Comparison of ENCODE assay signal across 9 mouse cellular contexts in the genomic region with DNA sequence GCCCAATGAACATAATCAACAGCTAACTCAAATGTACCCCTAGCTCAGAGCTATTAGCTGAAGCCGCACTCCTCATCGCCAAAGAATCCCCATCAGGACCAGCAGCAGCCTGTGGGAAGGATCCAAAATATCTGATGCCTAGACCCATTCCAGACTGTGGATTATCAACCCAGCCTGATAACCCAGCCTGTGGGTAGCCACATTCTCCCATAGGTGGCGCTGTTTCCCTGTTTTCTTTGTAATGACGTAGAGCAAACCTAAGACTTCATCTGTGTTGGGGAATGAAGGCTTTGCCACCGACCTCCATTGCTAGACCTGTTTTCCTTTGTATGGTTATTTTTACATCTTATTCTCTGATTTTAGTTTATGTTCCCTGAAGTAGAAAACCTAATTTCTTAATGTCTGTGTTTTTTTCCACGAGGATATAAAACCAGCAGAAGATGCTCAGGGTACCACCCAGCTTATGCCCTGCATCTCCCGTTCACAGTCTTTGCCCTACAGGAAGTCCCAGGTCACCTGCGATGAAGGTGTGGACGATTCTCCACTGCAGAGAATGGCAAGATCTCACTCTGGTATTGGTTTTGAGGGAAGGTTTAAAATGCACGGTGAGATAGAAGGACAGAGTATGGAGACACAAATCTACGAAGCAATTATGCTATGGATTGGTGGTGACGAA. TPM values are rescaled to one million over a fixed set of nuclear protein-coding genes. Genes with fewer than 3 reads are reported as not detected.
DNase-seq lines count a peak whose midpoint lies in the region; ATAC-seq lines count a peak whose summit lies in the region.
"Had no signal": no experiment of that assay in that cellular context is flagged by ENCODE, and none has a peak within 500 bp of the region (broad histone marks: within the 10 kb centered on the region; RNA-seq: fewer than 3 reads in every experiment).

No protein-coding gene starts in this region.

- no peak overlapping the region for H3K9ac ChIP-seq in forebrain, embryonic 11.5 days (ENCODE audit: low read length)
- no peak overlapping the region for H3K9ac ChIP-seq in hindbrain, embryonic 14.5 days
- H3K9ac ChIP-seq in midbrain, embryonic 11.5 days (ENCODE audit: low read length): no peak overlapping the region

- peak; percentile 49 for DNase-seq in kidney, adult 18-20 months
- no peak for DNase-seq in kidney, adult 11 months
- peak; percentile 66 for DNase-seq in c-Kit-positive CD71-positive TER-119-negative erythroid progenitor cells, embryonic 14.5 days (ENCODE audit: low read depth)
- DNase-seq in forebrain, embryonic 11.5 days (ENCODE audit: low spot score): peak; percentile 82
- peak; percentile 95 for DNase-seq in hindbrain, embryonic 14.5 days (ENCODE audit: low spot score)
- DNase-seq in left cerebral cortex, postnatal 14 days (ENCODE audit: low spot score in 2 of 2): peak; percentile 77 to 82
- peak; percentile 97 for DNase-seq in midbrain, embryonic 11.5 days (ENCODE audit: low spot score, missing footprints)
- DNase-seq in spleen, postnatal 10 days (ENCODE audit: low spot score in 2 of 2): peak; percentile 31 to 72

- no peaks in the 10 kb centered on the region for H3K27me3 ChIP-seq in forebrain, embryonic 11.5 days (ENCODE audit: control insufficient read depth, insufficient read depth, low read length)
- H3K27me3 ChIP-seq in hindbrain, embryonic 14.5 days (ENCODE audit: control insufficient read depth, insufficient read depth, low read length): no peaks in the 10 kb centered on the region
- no peaks in the 10 kb centered on the region for H3K27me3 ChIP-seq in midbrain, embryonic 11.5 days (ENCODE audit: control insufficient read depth, insufficient read depth, low read length)
- H3K27me3 ChIP-seq: megakaryocyte, embryonic 14.5 days had no signal

- no peak overlapping the region for H3K4me2 ChIP-seq in forebrain, embryonic 11.5 days (ENCODE audit: low read depth, low read length, severe bottlenecking)
- H3K4me2 ChIP-seq in hindbrain, embryonic 14.5 days (replicated peaks): peak overlapping the region; percentile 33
- H3K4me2 ChIP-seq in midbrain, embryonic 11.5 days: no peak overlapping the region

- no peaks in the 10 kb centered on the region for H3K36me3 ChIP-seq in forebrain, embryonic 11.5 days (ENCODE audit: control insufficient read depth, insufficient read depth, low read length)
- H3K36me3 ChIP-seq in hindbrain, embryonic 14.5 days (replicated peaks; ENCODE audit: control insufficient read depth, insufficient read depth): no peaks in the 10 kb centered on the region
- H3K36me3 ChIP-seq in midbrain, embryonic 11.5 days (ENCODE audit: control insufficient read depth, insufficient read depth, low read length): no peaks in the 10 kb centered on the region

- no peak overlapping the region for H3K4me3 ChIP-seq in forebrain, embryonic 11.5 days (ENCODE audit: low read depth, low read length)
- no peak overlapping the region for H3K4me3 ChIP-seq in hindbrain, embryonic 14.5 days (replicated peaks; ENCODE audit: low read length)
- H3K4me3 ChIP-seq in midbrain, embryonic 11.5 days (ENCODE audit: low read depth, low read length): no peak overlapping the region
- H3K4me3 ChIP-seq: megakaryocyte, embryonic 14.5 days had no signal

- 37% methylated on average over 12 of the region's 12 CpGs for WGBS in forebrain, embryonic 11.5 days
- WGBS in hindbrain, embryonic 14.5 days: 36% methylated on average over 12 of the region's 12 CpGs
- 39% methylated on average over 12 of the region's 12 CpGs for WGBS in midbrain, embryonic 11.5 days

- ATAC-seq in forebrain, embryonic 11.5 days (replicated peaks; ENCODE audit: low FRiP score): peak; percentile 75; the same call in 1 of the 2 replicates
- ATAC-seq in hindbrain, embryonic 14.5 days (ENCODE audit: low FRiP score): peak; percentile 84
- peak; percentile 70 for ATAC-seq in midbrain, embryonic 11.5 days (ENCODE audit: low FRiP score)

- intact Hi-C loops in left cerebral cortex, postnatal 14 days (cut with DNase I): loop anchor here (5.0 kb wide), 1 partner anchor 184 kb away; no protein-coding TSS in a partner anchor

- H3K27ac ChIP-seq in forebrain, embryonic 11.5 days (ENCODE audit: low read depth, low read length): no peak overlapping the region
- no peak overlapping the region for H3K27ac ChIP-seq in hindbrain, embryonic 14.5 days
- no peak overlapping the region for H3K27ac ChIP-seq in midbrain, embryonic 11.5 days (ENCODE audit: low read depth, low read length)

- no peaks in the 10 kb centered on the region; the same call in 1 of the 2 replicates for H3K9me3 ChIP-seq in forebrain, embryonic 11.5 days (ENCODE audit: control insufficient read depth, low read length)
- H3K9me3 ChIP-seq in hindbrain, embryonic 14.5 days (ENCODE audit: control insufficient read depth, low read length): no peaks in the 10 kb centered on the region
- H3K9me3 ChIP-seq in midbrain, embryonic 11.5 days (ENCODE audit: control insufficient read depth, low read length): no peaks in the 10 kb centered on the region
- H3K9me3 ChIP-seq: megakaryocyte, embryonic 14.5 days had no signal

- H3K4me1 ChIP-seq in forebrain, embryonic 11.5 days (replicated peaks; ENCODE audit: control insufficient read depth, insufficient read depth, low read length): no peaks in the 10 kb centered on the region
- H3K4me1 ChIP-seq in hindbrain, embryonic 14.5 days (replicated peaks; ENCODE audit: control insufficient read depth, insufficient read depth, low read length): no peaks in the 10 kb centered on the region
- H3K4me1 ChIP-seq in midbrain, embryonic 11.5 days (ENCODE audit: control insufficient read depth, insufficient read depth, low read length): no peaks in the 10 kb centered on the region

RNA-seq across cellular contexts. Expression of a gene that starts 13.4 kb away (rescaled TPM):
- 39.9 and 45.2 TPM in 2 replicates for polyA plus RNA-seq in forebrain, embryonic 11.5 days (2014; fragmentation: Nextera tagmentation; extraction: Ambion mirVana)
- polyA plus RNA-seq in hindbrain, embryonic 14.5 days (2014; fragmentation: Nextera tagmentation; extraction: Ambion mirVana): 39.7 and 41.6 TPM in 2 replicates
- 100 to 1,000 TPM; 138 to 148 TPM for total RNA-seq in left cerebral cortex, postnatal 14 days (2021)
- 32.5 and 33.3 TPM in 2 replicates for polyA plus RNA-seq in midbrain, embryonic 11.5 days (2014; fragmentation: Nextera tagmentation; extraction: Ambion mirVana)

RNA-seq across cellular contexts. Expression of a gene that starts 47.3 kb away (rescaled TPM):
- not detected in 2 replicates for polyA plus RNA-seq in forebrain, embryonic 11.5 days (2014; fragmentation: Nextera tagmentation; extraction: Ambion mirVana)
- polyA plus RNA-seq in hindbrain, embryonic 14.5 days (2014; fragmentation: Nextera tagmentation; extraction: Ambion mirVana): not detected in 2 replicates
- not detected for total RNA-seq in left cerebral cortex, postnatal 14 days (2021)
- polyA plus RNA-seq in midbrain, embryonic 11.5 days (2014; fragmentation: Nextera tagmentation; extraction: Ambion mirVana): not detected in 2 replicates
